Mouse (Mus musculus) CH12F3 (cell line): ENCODE results near the gene Prickle3.

Source experiments
- in situ Hi-C: fragments of 300-500 bp; cut with MboI; formaldehyde crosslinking; loops from 2 replicates; pipeline ENCODE4 v1.14.3; 2020; ENCODE audit warnings: low sequenced_read_pairs

Gene Prickle3

DNA sequence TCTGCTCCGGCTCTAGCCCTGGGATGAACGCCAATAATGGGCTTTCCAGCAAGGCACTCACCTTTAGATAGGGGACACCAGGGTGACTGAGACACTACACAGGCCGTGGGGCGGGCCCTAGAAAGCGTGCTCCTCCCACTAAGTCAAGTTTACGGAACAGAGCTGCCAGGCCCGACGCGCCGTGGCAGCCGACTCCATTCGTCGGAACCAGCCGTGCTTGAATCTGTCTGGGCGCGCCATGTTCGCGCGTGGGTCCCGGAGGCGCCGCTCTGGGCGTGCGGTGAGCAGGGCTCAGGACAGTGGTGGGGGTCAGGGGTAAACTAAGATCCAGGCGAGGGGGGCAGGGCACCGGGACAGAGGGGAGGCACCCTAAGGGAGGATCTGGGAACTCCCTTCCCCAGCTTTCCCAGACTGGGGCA is at the start of gene Prickle3:
Gene Prickle3, plus strand, starts transcription at position 40 of the 419 bp plus-strand sequence.
- in situ Hi-C loops = no loop called here

DNA sequence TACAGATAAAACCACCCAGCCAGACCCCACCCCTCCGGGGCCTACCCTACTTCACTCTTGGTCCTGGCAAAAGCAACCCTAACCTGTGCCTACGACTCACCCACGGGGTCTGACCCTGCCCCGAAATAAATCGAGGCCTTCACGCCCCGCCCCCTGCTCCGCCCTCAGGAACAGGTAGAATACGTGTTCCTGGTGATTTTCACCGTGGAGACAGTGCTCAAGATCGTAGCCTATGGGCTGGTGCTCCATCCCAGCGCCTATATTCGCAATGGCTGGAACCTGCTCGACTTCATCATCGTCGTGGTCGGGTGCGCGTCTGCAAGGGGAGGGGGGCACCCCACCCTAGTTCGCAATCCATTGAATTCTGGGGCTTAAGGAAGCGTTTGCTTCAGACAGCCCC is 47.0 kb upstream of the Prickle3 start:
- in situ Hi-C loops = no loop called here

DNA sequence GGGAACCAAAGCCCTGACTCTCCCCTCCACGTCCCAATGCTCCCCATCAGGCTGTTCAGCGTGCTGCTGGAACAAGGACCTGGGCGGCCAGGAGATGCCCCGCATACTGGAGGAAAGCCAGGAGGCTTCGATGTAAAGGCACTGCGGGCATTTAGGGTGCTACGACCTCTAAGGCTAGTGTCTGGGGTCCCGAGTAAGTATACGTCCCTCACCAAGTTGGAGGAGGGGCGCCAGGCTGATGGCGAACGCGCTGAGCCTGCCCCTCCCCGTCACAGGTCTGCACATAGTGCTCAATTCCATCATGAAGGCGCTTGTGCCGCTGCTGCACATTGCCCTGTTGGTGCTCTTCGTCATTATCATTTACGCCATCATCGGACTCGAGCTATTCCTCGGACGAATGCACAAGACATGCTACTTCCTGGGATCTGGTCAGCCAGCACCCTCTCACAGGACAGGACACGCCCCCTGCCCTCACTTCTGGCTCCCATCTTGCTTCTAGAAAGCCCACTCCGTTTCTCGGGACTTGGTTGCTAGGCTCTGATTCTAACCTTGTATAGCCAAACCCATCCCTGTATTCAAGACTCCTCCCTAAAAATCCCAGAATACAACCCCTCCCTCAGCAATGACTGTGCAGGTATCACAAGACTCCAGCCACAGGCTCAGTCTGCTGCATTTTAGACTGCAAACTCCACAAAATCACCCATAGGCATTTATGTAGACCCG is 46.4 kb upstream of the Prickle3 start:
- in situ Hi-C loops = no loop called here

DNA sequence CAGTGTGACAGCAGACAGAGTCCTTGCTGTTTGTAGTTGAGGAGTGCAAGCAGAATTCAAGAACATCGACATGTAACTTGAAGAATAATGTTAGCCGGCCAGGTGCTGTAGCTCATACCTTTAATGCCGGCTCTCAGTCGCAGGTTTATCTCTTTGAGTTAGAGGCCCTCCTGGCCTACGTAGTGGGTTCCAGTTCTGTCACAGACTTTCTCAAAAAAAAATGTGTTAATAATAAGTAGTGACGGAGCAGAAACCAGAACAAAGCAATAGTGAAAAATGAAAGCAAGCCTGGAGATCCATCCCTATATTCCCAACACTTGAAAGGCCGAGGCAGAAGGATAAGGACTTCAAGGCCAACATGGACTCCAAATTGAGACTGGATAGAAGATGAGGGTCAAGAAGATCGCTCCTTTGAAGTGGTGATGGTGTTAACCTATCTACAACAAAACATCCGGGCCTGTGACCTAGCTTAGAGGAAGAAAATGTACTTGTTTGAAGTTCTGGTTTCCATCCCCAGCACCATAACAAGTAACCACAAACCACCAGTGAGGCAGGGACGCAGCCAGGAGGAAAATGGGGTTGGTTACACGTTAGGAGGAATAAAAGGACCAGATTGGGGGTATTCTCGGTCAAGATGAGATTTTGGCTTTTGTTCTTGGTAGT is 39.0 kb upstream of the Prickle3 start:
- in situ Hi-C loops = no loop called here

DNA sequence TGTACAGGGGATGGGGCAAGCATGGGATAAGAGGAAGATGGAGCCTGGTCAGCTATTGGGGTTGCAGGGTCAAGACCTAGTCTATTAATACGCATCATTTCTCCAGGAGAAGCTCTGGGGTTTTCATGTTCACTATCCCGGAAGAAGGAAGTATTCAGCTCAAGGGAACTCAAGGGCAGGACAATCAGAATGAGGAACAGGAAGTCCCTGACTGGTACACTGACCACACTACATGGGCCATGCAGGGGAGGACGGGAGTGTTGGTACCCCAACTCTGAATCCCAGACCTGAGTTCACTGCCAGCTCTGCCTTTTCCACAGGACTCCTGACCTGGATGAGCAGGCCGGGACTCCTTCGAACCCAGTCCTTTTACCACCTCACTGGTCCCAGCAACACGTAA is 24.5 kb upstream of the Prickle3 start:
- in situ Hi-C loops = no loop called here

DNA sequence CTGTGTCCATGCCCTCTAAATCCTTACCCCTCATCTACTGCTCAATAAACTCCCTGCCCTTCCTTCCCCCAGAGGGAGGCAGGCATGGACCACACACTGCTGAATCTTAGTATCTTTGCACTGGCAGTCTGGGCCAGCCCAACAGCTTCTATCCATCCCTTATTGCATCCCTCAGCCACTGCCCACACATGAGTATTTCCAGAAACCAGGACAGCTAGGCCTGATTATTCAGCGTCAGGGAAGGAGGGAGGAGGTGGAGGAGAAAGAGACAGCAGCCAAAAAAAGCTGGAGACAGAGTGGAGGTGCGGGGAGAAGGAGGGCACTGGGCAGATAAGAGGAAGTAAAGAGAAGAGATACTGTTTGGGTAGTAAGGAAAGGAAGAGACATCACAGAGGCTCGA is 22.0 kb upstream of the Prickle3 start:
- in situ Hi-C loops = no loop called here

DNA sequence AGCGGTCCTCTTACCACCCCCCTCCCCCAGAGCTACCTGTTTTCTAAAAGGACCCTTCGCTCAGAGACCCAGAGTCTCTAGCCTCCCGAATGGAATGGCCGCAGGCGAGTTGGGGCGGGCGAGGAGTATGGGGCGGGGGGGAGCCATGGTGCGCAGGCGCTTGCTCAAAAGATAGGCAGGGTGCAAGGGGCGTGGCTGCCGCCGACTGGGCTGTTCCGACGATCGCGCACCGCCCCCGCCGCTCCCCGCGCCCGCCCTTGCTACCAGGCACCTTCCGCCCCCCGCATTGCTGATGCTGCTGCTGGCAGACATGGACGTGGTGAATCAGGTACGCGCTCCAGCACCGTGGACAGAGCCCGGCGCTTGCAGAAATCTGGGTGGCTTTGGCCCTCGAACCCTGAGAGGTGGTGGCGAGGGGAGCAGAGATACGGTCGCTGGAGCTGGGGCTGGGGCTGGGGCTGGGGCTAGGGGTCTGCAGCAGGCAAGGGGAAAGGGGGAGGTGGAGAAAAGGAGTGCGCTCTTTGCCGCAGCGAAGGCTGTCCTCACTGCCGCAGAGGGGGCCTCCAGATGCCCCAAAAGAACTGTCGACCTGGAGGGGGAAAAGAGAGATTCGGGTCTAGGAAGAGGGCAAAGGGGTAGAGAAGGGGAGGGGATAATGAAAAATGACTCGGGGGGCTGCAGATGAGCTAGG is 18.5 kb upstream of the Prickle3 start, which contains the start of gene Syp:
Gene Syp, plus strand, starts transcription at position 71 of the 691 bp plus-strand sequence.
- in situ Hi-C loops = no loop called here

DNA sequence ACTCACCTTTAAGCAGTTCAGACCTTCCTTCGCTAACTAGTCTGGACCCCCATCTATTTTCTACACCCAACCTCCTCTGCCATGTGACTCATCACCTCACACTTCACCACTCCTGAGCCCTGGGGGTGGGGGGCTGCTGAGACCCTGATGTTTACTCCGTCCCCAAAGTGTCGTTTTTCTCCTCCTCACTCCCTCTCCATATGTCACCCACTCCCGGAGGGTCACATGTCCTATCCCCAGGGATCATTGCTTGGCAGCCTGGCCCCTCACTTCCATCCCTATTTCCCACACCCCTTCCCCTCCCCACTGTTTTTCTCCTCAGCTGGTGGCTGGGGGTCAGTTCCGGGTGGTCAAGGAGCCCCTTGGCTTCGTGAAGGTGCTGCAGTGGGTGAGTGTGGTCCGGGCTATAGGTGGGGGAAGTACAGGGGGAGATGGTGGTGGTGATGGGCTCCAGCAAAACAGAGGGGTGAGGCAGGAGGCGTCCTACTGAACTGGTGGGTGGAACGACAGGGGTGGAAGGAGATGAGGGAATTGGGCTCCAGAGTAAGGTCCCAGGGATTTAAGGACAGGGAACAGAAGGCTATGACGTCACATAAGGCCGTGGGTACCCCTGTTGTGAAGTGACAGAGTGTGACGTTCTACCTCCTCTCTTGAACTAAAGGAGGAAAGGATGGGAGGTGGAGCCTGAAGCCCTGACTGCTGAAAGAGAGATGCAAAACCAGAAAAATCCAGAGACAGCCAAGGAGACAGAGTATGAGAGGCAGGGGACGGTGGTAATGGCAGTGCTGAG is 17.3 kb upstream of the Prickle3 start:
- in situ Hi-C loops = no loop called here

DNA sequence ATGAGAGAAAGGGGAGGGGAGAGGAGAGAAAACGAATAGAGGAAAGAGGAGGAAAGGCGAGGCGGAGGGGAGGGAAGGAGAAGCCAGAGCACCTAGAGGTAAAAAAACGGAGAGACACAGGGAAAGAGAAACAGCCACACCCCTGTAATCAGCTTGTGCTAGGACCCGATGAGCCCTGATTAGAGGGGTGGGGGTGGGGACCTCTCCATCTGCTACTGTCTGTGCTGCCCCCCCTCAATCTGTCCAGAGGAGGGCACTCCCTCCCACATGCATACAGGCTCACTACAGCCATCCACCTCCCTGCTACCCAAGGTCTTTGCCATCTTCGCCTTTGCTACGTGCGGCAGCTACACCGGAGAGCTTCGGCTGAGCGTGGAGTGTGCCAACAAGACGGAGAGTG is 16.3 kb upstream of the Prickle3 start:
- in situ Hi-C loops = no loop called here

DNA sequence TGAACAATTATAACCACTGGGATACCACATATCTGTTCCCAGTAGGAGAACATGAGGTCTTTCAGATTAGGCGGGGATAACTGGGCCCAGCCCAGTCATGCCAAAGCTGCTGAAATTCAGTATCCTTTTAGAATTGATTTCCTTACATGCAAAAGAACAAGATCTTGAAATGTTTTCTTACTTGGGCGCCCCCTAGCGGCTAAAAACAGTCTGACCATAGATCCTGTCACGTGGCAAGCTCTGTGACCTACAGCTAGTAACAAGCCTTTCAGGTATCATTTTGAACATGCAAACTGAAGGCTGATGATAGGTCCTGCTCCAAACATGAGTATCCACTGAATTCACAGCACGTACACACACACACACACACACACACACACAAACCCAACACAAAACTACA is 11.7 kb upstream of the Prickle3 start:
- in situ Hi-C loops = no loop called here

DNA sequence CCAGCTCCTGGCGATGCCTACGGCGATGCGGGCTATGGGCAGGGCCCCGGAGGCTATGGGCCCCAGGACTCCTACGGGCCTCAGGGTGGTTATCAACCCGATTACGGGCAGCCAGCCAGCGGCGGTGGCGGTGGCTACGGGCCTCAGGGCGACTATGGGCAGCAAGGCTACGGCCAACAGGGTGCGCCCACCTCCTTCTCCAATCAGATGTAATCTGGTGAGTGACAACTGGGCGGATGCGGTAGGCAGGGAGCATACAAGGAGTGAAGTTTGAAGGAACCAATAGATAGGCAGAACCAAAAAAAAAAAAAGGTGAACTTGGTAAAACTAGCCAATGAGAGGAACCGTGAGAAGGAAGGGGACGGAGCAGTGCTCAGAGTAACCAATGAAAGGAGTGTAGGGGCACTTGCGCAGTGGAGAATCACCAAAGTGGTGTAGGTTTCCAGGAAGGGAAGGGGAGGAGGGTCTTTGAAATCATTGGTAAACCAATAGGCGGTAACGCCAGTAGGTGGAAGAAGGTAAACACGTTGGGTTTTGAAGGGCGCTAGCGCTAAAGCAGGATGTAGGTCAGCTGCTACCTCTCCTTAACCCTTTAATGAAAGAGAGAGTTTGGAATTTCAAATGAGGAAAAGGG is 8.3 kb upstream of the Prickle3 start:
- in situ Hi-C loops = no loop called here

DNA sequence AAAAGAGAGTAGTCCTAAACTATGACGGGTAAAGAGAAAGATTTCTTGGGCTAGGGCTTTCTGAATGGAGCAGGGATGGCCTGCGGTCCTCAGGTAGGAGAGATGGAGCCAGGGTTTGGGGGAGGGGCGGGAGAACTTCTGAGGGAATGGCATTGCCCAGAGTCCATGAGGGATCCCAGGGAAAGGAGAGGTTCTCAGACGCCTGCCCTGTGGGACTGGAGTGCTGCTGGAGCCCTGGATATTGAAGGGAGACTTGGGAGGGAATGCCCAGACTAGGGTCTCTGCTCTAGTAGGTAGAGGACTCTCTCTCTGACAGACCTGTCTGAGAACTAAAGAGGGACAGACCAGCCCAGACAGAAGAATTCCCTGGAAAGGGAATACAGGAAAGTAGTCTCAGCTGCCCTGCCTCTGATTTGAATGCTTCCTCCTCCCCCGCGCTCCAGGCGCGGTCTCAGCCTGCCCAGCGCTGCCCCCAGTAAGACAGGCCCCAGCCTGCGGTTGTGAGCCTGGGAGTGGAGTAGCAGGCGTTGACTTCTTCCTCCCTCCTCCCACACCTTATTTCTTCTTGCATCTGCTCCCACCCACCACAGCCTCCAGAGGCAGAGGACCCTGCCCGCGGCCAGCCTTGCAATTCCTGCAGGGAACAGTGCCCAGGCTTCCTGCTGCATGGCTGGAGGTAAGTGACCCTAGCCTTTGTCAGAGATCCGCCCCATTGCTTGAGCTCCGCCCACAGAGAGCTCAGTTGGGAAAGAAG is 1.1 kb downstream of the Prickle3 start:
- in situ Hi-C loops = no loop called here

DNA sequence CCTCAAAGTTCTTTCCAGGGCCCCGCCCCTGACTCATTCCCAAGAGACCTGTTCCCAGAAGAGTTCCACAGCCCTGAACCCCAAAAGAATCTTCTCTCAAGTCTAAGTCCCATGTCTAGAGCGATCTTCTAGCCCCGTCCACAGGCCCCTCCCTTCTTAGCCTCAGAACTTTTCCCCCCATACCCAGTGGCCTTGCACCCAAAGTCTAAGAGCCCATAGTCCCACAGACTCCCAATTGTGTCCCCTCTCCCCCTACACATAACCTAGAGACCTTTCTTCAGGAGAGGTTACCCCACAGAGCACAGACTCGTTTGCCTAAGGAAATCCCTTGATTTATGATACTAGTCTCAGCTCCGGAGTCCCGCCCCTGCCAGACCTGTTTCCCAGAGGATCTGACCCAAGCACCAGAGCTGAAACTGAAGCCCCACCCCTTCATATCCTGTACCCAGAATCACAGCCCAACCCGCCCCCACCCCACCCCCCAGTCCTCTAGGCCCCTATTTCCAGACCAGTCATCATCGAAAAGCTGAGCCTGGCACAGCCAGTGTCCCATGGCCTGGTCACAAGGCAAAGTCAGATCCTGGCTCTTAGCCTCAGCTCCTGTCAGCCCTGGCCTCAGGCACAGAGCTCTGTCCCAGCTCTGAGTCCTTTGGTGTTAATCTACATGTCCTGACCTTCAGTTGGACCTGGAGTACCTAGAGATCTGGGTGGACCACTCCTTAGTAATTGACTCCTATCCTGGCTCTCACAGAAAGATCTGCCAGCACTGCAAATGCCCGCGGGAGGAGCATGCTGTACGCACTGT is 1.9 kb downstream of the Prickle3 start:
- in situ Hi-C loops = no loop called here

DNA sequence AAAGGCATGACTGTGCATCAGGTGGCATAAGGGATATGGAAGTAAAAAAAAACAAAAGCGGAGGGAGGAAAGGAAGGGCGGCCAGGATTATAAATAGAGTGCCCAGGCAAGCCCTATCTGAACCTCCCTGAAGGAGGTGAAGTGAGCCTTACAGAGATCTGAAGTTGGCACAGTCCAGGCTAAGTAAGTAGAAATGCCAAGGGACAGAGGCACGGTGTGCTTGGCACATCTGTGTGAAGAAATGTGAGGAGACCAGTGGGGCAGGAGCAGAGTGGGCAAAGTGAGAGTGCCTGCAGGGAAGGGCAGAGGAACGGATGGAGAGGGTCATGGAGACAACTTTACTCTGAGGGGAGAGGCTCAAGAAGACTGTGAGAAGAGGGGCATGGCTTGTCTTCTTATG is 4.0 kb downstream of the Prickle3 start:
- in situ Hi-C loops = no loop called here

DNA sequence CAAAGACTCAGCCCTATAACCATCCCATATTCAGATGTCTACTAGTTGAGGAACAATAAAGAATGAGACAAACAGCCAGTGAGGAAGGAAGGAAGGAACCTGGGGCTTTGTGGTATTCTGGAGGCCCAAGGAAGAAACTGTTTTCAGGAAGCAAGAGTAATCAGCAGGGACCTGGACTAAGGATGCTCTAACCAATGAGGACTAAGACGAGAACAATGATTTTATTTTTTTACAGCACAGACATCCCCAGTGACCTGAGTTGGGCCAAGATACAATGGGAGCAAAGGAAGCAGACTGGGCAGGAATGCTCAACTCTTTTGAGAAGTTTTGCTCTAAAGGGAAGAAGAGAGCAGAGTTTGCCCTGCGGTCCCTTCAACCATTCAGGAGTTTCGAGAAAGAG is 5.9 kb downstream of the Prickle3 start:
- in situ Hi-C loops = no loop called here

DNA sequence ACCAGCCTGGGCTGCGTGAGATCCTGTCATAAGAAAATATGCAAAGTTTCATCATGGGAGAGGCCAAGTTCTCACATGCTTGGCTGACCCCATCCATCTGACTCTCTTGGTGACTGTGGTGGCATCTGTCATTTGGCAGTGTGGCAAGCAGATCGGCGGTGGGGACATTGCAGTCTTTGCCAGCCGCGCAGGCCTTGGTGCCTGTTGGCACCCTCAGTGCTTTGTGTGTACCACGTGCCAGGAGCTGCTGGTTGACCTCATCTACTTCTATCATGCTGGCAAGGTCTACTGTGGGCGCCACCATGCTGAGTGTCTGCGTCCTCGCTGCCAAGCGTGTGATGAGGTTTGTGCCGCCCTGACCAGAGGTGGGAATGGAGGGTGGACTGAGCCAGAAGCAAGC is 7.7 kb downstream of the Prickle3 start:
- in situ Hi-C loops = no loop called here

DNA sequence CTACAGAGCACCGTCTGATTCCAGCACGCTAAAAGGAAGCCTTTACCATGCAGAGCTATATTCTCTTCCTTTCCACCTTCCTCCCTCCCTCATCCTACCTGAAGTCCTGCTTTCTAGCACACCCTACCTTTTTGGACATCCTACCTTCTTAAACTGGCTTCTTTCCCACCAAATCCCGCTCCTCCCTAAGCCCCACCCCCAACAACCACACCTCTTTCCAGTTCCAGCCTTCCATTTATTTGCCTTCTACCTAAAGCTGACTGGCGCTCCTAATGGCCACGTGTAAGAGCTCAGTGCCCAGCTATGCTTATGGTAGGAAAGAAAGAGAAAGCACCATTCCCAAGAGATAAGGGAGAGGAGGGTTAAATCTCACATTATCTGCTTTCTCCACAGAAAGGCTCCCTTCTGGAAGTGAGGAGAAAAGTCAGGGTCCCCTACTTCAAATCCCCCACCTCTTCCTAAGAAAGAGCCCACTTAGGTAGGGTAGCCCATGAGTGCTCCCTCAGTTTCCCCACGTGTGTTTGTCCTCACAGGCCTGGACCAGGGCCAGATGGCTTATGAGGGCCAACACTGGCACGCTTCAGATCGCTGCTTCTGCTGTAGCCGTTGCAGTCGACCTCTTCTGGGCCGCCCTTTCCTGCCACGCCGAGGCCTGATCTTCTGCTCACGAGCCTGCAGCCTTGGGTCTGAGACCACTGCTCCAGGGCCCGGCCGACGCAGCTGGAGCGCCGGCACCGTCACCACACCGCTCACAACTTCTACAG is 8.9 kb downstream of the Prickle3 start:
- in situ Hi-C loops = no loop called here

DNA sequence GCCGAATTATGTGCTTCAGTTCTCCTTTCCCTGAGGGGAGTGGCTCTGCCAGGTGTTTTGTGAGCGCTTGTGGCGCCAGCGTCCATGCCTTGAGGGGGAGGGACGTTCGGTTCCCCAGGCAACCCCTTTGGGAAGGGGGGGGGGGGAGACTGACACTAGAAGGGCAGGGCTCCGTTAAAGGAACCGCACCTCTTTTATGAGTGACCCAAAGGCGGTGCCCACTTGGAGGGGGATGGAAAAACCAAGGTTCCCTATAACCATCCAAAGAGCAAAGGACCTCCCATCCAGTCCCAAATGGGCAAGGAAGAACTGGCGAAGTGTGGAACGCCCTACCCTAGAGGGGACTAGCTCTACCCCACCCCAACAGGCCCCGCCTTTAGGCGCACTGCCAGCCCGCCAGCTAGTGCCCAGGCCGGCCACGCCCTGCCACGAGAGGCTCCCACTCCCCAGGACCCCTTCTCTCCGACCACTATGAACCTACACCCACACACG is 13.4 kb downstream of the Prickle3 start:
- in situ Hi-C loops = no loop called here
